Mouse (Mus musculus): ENCODE data around the gene Cacng5. TPM values are rescaled to one million over a fixed set of nuclear protein-coding genes. Genes with fewer than 3 reads are reported as not detected.

Gene Cacng5
- polyA plus RNA-seq (2015; fragmentation: Nextera tagmentation; extraction: Ambion mirVana): 0.04 and 0.07 TPM in 2 replicates

DNA sequence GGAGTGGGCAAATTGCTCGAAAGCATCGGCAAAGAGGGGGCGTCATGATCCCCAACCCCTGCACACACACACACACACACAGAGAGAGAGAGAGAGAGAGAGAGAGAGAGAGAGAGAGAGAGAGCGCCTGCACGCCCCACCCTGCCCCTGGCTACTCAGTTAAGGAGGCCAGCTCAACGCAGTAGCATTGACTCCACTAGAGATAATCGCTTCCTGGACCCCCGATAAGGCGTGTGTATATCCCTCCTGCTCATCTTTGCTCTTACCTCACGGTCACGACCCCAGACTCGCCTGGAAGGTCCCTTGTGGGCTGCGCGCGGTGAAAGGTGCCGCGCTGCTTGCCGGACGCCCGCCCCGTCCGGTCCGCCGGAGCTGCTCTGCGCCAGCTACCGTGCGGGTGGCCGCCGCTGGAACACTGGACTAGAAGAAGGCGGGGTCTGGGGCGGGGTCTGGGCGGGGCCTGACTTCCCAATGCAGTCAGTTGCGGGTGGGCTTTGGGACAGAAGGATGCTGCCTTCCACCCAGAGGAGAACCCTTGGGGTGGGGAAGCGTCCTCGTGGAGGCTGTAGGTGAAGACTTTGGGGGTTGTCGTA, at the start of gene Cacng5:
TSS of gene Cacng5 (minus strand) at position 422 of the 593 bp plus-strand sequence.
- Histone ChIP-seq H3K4me2 (ENCODE audit: low read depth, low read length) (peak within 1 kb of the TSS; percentile 54), H3K9me3 (replicated peaks; ENCODE audit: control insufficient read depth, low read length) (peaks cover 2% of the 10 kb centered on the region; the same call in 1 of the 2 replicates), H3K4me1 (ENCODE audit: control insufficient read depth, insufficient read depth, low read length) (peaks cover 2% of the 10 kb centered on the region; the same call in 1 of the 2 replicates), H3K9ac (ENCODE audit: low read length) (no peak within 1 kb of the TSS), H3K27me3 (ENCODE audit: control insufficient read depth, insufficient read depth, low read length) (peaks cover 35% of the 10 kb centered on the region), H3K36me3 (ENCODE audit: control insufficient read depth, insufficient read depth) (no peaks in the 10 kb centered on the region), H3K27ac (ENCODE audit: low read length) (no peak within 1 kb of the TSS), H3K4me3 (ENCODE audit: low read length) (peak within 1 kb of the TSS; percentile 26)
- no peak for ATAC-seq (replicated peaks; ENCODE audit: extremely low read depth, insufficient read depth, low FRiP score)
- WGBS: 7% methylated on average over 36 of the region's 36 CpGs

GRCm38 (mm10) chr11:107957566-107958350, 42.9 kb upstream of the Cacng5 start:
- WGBS: 81% methylated on average over 13 of the region's 13 CpGs
- peaks cover 9% of the 10 kb centered on the region; the same call in 1 of the 2 replicates for H3K9me3 ChIP-seq (replicated peaks; ENCODE audit: control insufficient read depth, low read length)
- peaks cover 33% of the 10 kb centered on the region for H3K36me3 ChIP-seq (ENCODE audit: control insufficient read depth, insufficient read depth)
- H3K27me3 ChIP-seq (ENCODE audit: control insufficient read depth, insufficient read depth, low read length): no peaks in the 10 kb centered on the region
- H3K9ac ChIP-seq (ENCODE audit: low read length): no peak overlapping the region
- no peak overlapping the region for H3K4me2 ChIP-seq (ENCODE audit: low read depth, low read length)
- no peak overlapping the region for H3K27ac ChIP-seq (ENCODE audit: low read length)
- no peaks in the 10 kb centered on the region for H3K4me1 ChIP-seq (ENCODE audit: control insufficient read depth, insufficient read depth, low read length)
- no peak overlapping the region for H3K4me3 ChIP-seq (ENCODE audit: low read length)
- ATAC-seq (replicated peaks; ENCODE audit: extremely low read depth, insufficient read depth, low FRiP score): no peak

- no peak overlapping the region for H3K4me3 ChIP-seq (ENCODE audit: low read length)
- no peak overlapping the region for H3K27ac ChIP-seq (ENCODE audit: low read length)
- H3K27me3 ChIP-seq (ENCODE audit: control insufficient read depth, insufficient read depth, low read length): no peaks in the 10 kb centered on the region
- H3K36me3 ChIP-seq (ENCODE audit: control insufficient read depth, insufficient read depth): peaks cover 30% of the 10 kb centered on the region
- WGBS: 75% methylated on average over 10 of the region's 10 CpGs
- no peak overlapping the region for H3K4me2 ChIP-seq (ENCODE audit: low read depth, low read length)
- no peak for ATAC-seq (replicated peaks; ENCODE audit: extremely low read depth, insufficient read depth, low FRiP score)
- H3K9me3 ChIP-seq (replicated peaks; ENCODE audit: control insufficient read depth, low read length): peaks cover 8% of the 10 kb centered on the region; the same call in 1 of the 2 replicates
- no peak overlapping the region for H3K9ac ChIP-seq (ENCODE audit: low read length)
- H3K4me1 ChIP-seq (ENCODE audit: control insufficient read depth, insufficient read depth, low read length): peaks cover 6% of the 10 kb centered on the region
Measured at GRCm38 (mm10) chr11:107955191-107956062, 40.6 kb upstream of the Cacng5 start.

DNA sequence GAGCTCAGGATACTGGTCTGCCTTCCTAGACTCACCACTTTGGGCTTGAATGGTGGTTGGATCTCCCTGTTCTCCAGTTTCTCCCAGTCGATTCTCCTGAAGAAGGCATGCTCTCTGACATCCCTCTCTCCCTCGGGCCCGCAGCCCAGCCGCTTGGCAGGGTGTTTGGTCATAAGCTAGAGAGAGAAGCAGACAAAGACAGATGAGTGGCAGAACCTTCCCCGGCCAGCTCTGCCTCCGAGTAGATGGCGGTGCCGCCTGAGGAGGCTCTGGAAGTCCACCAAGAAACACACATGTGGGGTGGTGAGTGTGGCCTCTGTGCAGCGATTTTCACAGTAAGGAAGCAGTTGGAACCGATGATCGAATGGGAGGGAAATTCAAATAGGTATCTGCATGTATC, 36.6 kb upstream of the Cacng5 start:
- Histone ChIP-seq H3K9ac (ENCODE audit: low read length) (no peak overlapping the region), H3K36me3 (ENCODE audit: control insufficient read depth, insufficient read depth) (peaks cover 17% of the 10 kb centered on the region), H3K27me3 (ENCODE audit: control insufficient read depth, insufficient read depth, low read length) (no peaks in the 10 kb centered on the region), H3K4me2 (ENCODE audit: low read depth, low read length) (no peak overlapping the region), H3K9me3 (replicated peaks; ENCODE audit: control insufficient read depth, low read length) (no peaks in the 10 kb centered on the region), H3K4me1 (ENCODE audit: control insufficient read depth, insufficient read depth, low read length) (peaks cover 13% of the 10 kb centered on the region), H3K4me3 (ENCODE audit: low read length) (no peak overlapping the region), H3K27ac (ENCODE audit: low read length) (no peak overlapping the region)
- 79% methylated on average over 11 of the region's 11 CpGs for WGBS
- no peak; the same call in 1 of the 2 replicates for ATAC-seq (replicated peaks; ENCODE audit: extremely low read depth, insufficient read depth, low FRiP score)

DNA sequence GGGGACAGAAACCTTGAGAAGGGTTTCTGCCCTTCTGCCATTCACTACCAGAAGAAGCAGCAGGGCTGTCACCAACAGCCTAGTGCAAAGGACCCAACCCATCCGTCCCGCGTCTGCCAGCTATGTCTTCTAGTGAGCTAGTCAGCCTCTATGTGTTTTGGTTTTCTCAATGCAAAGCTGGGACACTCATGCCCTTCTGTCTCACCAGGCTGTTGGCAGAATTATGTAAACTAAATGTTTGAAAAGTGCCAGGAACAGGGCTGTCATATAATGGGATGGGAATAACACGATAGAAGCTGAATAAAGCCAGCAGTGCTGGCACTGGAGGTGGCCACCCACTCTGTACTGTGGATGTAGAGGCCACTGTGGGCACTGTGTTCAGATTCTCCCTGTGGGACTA, 35.8 kb upstream of the Cacng5 start:
- no peak for ATAC-seq (replicated peaks; ENCODE audit: extremely low read depth, insufficient read depth, low FRiP score)
- 88% methylated on average over 4 of the region's 4 CpGs for WGBS
- peaks cover 17% of the 10 kb centered on the region for H3K36me3 ChIP-seq (ENCODE audit: control insufficient read depth, insufficient read depth)

GRCm38 (mm10) chr11:107950211-107950610, 35.4 kb upstream of the Cacng5 start:
- 42% methylated on average over 9 of the region's 9 CpGs for WGBS
- Histone ChIP-seq H3K9me3 (replicated peaks; ENCODE audit: control insufficient read depth, low read length) (no peaks in the 10 kb centered on the region), H3K27me3 (ENCODE audit: control insufficient read depth, insufficient read depth, low read length) (no peaks in the 10 kb centered on the region), H3K36me3 (ENCODE audit: control insufficient read depth, insufficient read depth) (peaks cover 19% of the 10 kb centered on the region), H3K4me1 (ENCODE audit: control insufficient read depth, insufficient read depth, low read length) (peaks cover 13% of the 10 kb centered on the region), H3K27ac (ENCODE audit: low read length) (no peak overlapping the region), H3K4me2 (ENCODE audit: low read depth, low read length) (no peak overlapping the region), H3K4me3 (ENCODE audit: low read length) (no peak overlapping the region), H3K9ac (ENCODE audit: low read length) (no peak overlapping the region)
- no peak; the same call in 1 of the 2 replicates for ATAC-seq (replicated peaks; ENCODE audit: extremely low read depth, insufficient read depth, low FRiP score)

More for the DNA sequence above, 35.8 kb upstream of the Cacng5 start:
- Histone ChIP-seq H3K4me2 (ENCODE audit: low read depth, low read length) (no peak overlapping the region), H3K27ac (ENCODE audit: low read length) (no peak overlapping the region), H3K9me3 (replicated peaks; ENCODE audit: control insufficient read depth, low read length) (no peaks in the 10 kb centered on the region), H3K4me3 (ENCODE audit: low read length) (no peak overlapping the region), H3K4me1 (ENCODE audit: control insufficient read depth, insufficient read depth, low read length) (peaks cover 13% of the 10 kb centered on the region), H3K9ac (ENCODE audit: low read length) (no peak overlapping the region), H3K27me3 (ENCODE audit: control insufficient read depth, insufficient read depth, low read length) (no peaks in the 10 kb centered on the region)

DNA sequence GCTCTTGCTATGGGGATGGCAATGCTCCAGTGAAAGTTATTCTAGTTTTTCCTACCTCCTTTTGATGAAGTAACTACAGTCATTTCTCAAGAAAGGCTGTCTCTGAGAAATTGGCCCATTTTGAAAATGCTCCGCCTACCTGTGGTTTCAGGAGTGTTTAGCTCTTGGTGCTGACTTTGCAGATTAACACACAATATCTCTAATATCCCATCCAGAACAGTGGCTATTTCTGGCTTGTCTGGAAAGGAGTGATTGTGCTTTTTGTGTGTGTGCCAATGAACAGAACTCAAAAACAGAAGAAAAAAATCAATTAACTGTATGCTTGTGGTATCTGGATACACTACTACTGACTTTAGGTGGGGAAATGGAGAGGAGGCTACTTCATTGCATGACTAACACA, 33.1 kb upstream of the Cacng5 start:
- Histone ChIP-seq H3K36me3 (ENCODE audit: control insufficient read depth, insufficient read depth) (peaks cover 30% of the 10 kb centered on the region), H3K4me2 (ENCODE audit: low read depth, low read length) (no peak overlapping the region), H3K9ac (ENCODE audit: low read length) (no peak overlapping the region), H3K27ac (ENCODE audit: low read length) (no peak overlapping the region), H3K4me3 (ENCODE audit: low read length) (no peak overlapping the region), H3K9me3 (replicated peaks; ENCODE audit: control insufficient read depth, low read length) (peaks cover 7% of the 10 kb centered on the region), H3K4me1 (ENCODE audit: control insufficient read depth, insufficient read depth, low read length) (peaks cover 13% of the 10 kb centered on the region), H3K27me3 (ENCODE audit: control insufficient read depth, insufficient read depth, low read length) (no peaks in the 10 kb centered on the region)
- 94% methylated on average over 1 of the region's 1 CpGs for WGBS
- no peak for ATAC-seq (replicated peaks; ENCODE audit: extremely low read depth, insufficient read depth, low FRiP score)

- H3K9ac ChIP-seq (ENCODE audit: low read length): no peak overlapping the region
- no peaks in the 10 kb centered on the region for H3K27me3 ChIP-seq (ENCODE audit: control insufficient read depth, insufficient read depth, low read length)
- 69% methylated on average over 5 of the region's 5 CpGs for WGBS
- ATAC-seq (replicated peaks; ENCODE audit: extremely low read depth, insufficient read depth, low FRiP score): no peak
- peaks cover 8% of the 10 kb centered on the region; the same call in 1 of the 2 replicates for H3K4me1 ChIP-seq (ENCODE audit: control insufficient read depth, insufficient read depth, low read length)
- no peak overlapping the region for H3K4me2 ChIP-seq (ENCODE audit: low read depth, low read length)
- peaks cover 7% of the 10 kb centered on the region for H3K9me3 ChIP-seq (replicated peaks; ENCODE audit: control insufficient read depth, low read length)
- H3K36me3 ChIP-seq (ENCODE audit: control insufficient read depth, insufficient read depth): peaks cover 37% of the 10 kb centered on the region
- no peak overlapping the region for H3K4me3 ChIP-seq (ENCODE audit: low read length)
- no peak overlapping the region for H3K27ac ChIP-seq (ENCODE audit: low read length)
Measured at GRCm38 (mm10) chr11:107946823-107947222, 32.0 kb upstream of the Cacng5 start.
